Mouse (Mus musculus): Measurements from ENCODE around the gene Gap43. TPM values are rescaled to one million over a fixed set of nuclear protein-coding genes. Genes with fewer than 3 reads are reported as not detected.
A peak's percentile ranks its signal among the peaks of the same experiment; 100 is the strongest.

Gap43 gene
- polyA plus RNA-seq, 1 experiment, result not detected

DNA sequence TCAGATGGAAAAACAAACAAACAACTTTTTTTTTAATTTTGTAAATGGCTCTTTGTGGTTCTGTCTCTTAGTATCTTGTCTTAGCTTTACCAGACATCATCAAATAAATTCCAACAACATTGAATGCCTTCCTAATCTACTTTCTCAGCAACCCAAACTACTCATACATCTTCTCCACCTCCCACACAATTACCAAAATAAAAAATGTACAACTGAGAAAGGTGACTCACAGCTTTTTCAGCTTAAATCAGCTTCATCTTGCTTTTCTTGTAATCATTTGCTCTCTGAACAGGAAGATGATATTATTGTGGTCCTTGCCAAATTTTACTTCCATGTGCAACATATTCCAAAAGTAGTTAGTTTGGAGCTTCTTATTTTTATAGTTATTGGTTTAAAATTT, 14.9 kb downstream of the Gap43 start:
- Histone ChIP-seq H3K27ac (replicated peaks; ENCODE audit: low read depth, low read length) (no peak overlapping the region), H3K4me3 (ENCODE audit: insufficient read depth, low read depth, low read length) (no peak overlapping the region), H3K4me1 (ENCODE audit: control insufficient read depth, insufficient read depth, insufficient read length, low read length) (no peaks in the 10 kb centered on the region)

DNA sequence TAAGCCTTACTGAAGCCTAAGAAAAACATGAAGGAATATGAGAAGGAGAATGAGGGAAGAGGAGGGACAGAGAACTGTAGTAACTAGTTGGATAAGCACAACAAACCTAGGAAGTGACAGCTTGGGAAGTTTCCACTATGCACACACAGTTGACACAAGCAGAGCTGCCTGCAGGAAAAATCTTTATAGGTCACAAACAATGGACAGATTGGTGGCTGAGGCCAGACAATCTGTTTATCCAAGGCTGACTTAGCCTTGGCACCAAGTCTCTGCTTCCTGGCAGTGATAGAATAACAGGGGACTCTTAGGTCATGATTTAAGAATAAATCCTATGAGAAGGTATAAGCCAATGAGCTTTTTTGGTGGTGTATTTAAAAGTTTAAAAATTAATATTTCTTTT, 20.6 kb downstream of the Gap43 start:
- no peak overlapping the region for H3K4me3 ChIP-seq (ENCODE audit: insufficient read depth, low read depth, low read length)
- no peaks in the 10 kb centered on the region for H3K4me1 ChIP-seq (ENCODE audit: control insufficient read depth, insufficient read depth, insufficient read length, low read length)
- H3K27ac ChIP-seq (replicated peaks; ENCODE audit: low read depth, low read length), result no peak overlapping the region

DNA sequence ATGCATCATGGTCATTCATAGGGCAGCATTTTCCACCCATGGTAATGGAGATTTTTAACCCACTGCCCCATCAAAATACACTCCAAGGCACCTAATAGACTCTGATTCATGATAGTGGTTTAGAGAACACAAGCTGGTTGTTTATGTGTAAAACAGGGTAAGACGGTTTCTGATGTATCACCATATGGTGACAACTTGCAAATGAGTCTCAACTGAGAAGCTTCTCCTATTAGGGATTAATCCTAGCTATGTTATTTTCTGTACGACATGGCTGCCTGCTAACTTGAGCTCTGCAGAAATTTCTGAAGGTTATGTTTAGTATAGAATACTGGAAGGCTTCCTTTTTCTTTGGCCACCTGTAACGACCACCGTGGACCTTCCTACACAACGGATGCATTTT, 21.1 kb downstream of the Gap43 start:
- no peaks in the 10 kb centered on the region for H3K4me1 ChIP-seq (ENCODE audit: control insufficient read depth, insufficient read depth, insufficient read length, low read length)
- no peak overlapping the region for H3K4me3 ChIP-seq (ENCODE audit: insufficient read depth, low read depth, low read length)
- H3K27ac ChIP-seq (replicated peaks; ENCODE audit: low read depth, low read length), result no peak overlapping the region

DNA sequence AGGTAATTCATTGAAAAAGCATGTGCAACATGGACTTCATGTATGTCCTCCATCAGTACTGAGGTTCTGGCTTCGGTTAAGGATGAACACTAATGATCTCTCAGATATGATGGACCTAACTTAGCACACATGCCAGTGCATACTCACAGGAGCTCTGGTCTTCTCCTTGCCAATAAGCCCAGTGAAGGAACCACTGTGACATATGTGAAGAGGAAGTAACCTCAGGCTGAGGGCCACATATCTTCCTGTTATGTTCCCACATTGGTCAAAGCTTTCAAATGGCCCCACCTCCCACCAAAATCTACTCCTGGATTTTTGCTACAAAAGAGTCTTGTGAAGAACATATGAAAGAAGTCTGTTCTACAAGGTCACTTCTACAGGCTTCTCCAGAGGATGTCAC, 28.3 kb downstream of the Gap43 start:
- Histone ChIP-seq H3K4me3 (ENCODE audit: insufficient read depth, low read depth, low read length) (no peak overlapping the region), H3K4me1 (ENCODE audit: control insufficient read depth, insufficient read depth, insufficient read length, low read length) (no peaks in the 10 kb centered on the region)

GRCm38 (mm10) chr16:42308761-42309160, 31.7 kb downstream of the Gap43 start:
- no peak overlapping the region for H3K4me3 ChIP-seq (ENCODE audit: insufficient read depth, low read depth, low read length)
- H3K27ac ChIP-seq (replicated peaks; ENCODE audit: low read depth, low read length), result no peak overlapping the region
- H3K4me1 ChIP-seq (ENCODE audit: control insufficient read depth, insufficient read depth, insufficient read length, low read length), result 0 out of 2 replicates have a peak, but pooled peaks cover 2% of the 10 kb centered on the region

More for the DNA sequence above, 28.3 kb downstream of the Gap43 start:
- H3K27ac ChIP-seq (replicated peaks; ENCODE audit: low read depth, low read length), result no peak overlapping the region

GRCm38 (mm10) chr16:42305934-42306701, 34.3 kb downstream of the Gap43 start:
- Histone ChIP-seq H3K4me3 (ENCODE audit: insufficient read depth, low read depth, low read length) (0 out of 2 replicates have a peak overlapping the region, but pooled peaks have one; percentile 7), H3K27ac (replicated peaks; ENCODE audit: low read depth, low read length) (no peak overlapping the region), H3K4me1 (ENCODE audit: control insufficient read depth, insufficient read depth, insufficient read length, low read length) (0 out of 2 replicates have a peak, but pooled peaks cover 2% of the 10 kb centered on the region)

DNA sequence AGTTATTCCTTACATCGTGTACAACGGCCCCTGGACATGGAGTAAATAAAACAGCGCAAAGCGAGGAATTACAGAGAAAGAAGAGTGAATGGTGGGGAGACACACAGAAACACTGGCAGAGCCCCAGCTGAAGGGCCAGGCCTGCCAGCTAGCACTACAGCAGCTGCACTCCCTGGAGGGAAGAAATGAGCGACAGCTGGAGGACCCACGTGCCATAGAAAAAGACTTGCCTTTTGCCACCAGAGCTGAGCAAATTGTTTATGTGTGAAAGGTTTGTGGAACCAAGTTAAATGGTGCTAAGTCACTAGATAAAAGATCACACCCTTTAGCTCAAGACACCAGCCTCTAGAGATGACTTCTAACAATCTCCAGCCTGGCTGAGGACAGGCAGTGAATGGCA, 37.0 kb downstream of the Gap43 start:
- no peak overlapping the region for H3K27ac ChIP-seq (replicated peaks; ENCODE audit: low read depth, low read length)

GRCm38 (mm10) chr16:42294481-42294880, 46.0 kb downstream of the Gap43 start:
- Histone ChIP-seq H3K4me1 (ENCODE audit: control insufficient read depth, insufficient read depth, insufficient read length, low read length) (no peaks in the 10 kb centered on the region), H3K4me3 (ENCODE audit: insufficient read depth, low read depth, low read length) (no peak overlapping the region), H3K27ac (replicated peaks; ENCODE audit: low read depth, low read length) (no peak overlapping the region)

More for the DNA sequence above, 37.0 kb downstream of the Gap43 start:
- Histone ChIP-seq H3K4me3 (ENCODE audit: insufficient read depth, low read depth, low read length) (no peak overlapping the region), H3K4me1 (ENCODE audit: control insufficient read depth, insufficient read depth, insufficient read length, low read length) (0 out of 2 replicates have a peak, but pooled peaks cover 2% of the 10 kb centered on the region)

- Histone ChIP-seq H3K4me1 (ENCODE audit: control insufficient read depth, insufficient read depth, insufficient read length, low read length) (no peaks in the 10 kb centered on the region), H3K4me3 (ENCODE audit: insufficient read depth, low read depth, low read length) (no peak overlapping the region), H3K27ac (replicated peaks; ENCODE audit: low read depth, low read length) (no peak overlapping the region)
Observed at GRCm38 (mm10) chr16:42294056-42294455, 46.4 kb downstream of the Gap43 start.

DNA sequence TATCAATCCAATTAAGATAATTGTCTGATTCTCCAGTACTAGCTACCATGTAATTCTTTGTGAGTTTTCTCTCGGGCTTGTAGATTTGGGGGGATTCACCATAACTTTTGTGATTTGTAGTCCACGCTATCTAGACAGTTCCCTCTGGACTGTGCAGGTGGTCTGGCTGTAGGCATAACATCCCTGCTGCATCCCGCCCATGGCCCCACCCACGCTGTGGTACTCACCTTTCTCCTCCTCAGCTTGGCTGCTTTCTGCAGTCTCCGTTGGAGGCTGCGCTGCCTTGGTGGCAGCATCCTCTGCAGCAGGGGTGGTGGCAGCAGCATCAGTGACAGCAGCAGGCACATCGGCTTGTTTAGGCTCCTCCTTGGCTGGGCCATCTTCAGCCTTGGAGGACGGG, 48.9 kb downstream of the Gap43 start:
- no peaks in the 10 kb centered on the region for H3K4me1 ChIP-seq (ENCODE audit: control insufficient read depth, insufficient read depth, insufficient read length, low read length)
- no peak overlapping the region for H3K27ac ChIP-seq (replicated peaks; ENCODE audit: low read depth, low read length)
- H3K4me3 ChIP-seq (ENCODE audit: insufficient read depth, low read depth, low read length), result no peak overlapping the region

DNA sequence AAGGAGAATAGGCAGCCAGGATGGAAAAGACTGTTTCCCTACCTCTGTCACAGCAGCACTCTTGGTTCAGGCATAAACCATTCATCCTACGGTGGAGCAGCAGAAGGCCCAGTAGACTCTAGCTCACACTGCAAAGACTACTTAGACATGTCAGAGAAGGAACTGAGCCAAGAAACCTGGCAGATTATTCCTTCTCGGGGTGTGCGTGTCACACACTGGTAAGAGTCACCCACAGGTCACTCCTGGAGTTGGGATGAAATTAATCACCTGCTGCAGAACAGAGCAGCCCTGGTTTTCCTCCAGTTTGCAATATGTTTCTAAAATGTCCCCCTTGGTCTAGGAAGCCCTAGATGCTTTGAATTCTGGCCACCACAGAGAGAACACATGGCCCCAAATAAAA, 56.4 kb downstream of the Gap43 start:
- Histone ChIP-seq H3K4me3 (ENCODE audit: insufficient read depth, low read depth, low read length) (no peak overlapping the region), H3K4me1 (ENCODE audit: control insufficient read depth, insufficient read depth, insufficient read length, low read length) (no peaks in the 10 kb centered on the region), H3K27ac (replicated peaks; ENCODE audit: low read depth, low read length) (no peak overlapping the region)

DNA sequence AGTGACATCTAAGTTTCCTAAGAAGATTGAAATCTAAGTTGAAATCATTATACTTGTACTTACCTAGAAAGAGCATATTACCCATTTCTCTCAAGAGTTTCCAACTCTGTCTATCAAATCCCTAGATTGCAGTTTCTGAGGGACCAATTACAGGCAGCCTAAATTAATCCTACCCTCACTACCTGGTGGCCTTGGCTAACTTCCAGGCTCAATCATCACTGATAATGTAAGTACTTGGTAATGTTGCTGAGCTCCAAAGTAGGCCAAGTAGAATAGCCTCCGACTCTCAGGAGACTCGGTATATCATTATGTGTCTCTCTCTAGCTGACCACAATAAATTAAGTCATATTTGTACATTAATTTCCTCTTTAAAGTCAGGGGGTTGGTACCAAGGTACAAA, 62.7 kb downstream of the Gap43 start:
- H3K27ac ChIP-seq (replicated peaks; ENCODE audit: low read depth, low read length), result no peak overlapping the region
- no peaks in the 10 kb centered on the region for H3K4me1 ChIP-seq (ENCODE audit: control insufficient read depth, insufficient read depth, insufficient read length, low read length)
- no peak overlapping the region for H3K4me3 ChIP-seq (ENCODE audit: insufficient read depth, low read depth, low read length)

DNA sequence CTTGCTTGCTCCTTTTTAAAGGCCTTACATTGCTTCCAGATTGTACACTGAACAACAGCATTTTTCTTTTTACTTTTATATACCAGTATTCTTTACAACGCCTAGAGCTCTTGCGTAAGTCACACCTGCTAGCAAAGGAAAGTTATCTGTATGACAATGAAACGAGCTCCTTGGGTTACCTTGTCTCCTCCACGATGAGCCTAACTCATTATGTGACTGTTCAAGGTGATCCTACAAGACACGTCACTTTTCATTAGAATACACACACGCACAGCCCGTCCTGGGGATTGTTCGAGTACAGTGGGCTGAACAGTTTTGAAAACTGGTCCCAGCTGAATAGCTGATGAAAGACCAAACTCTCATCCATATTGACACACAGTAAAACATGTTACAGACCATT, 63.2 kb downstream of the Gap43 start:
- Histone ChIP-seq H3K27ac (replicated peaks; ENCODE audit: low read depth, low read length) (no peak overlapping the region), H3K4me3 (ENCODE audit: insufficient read depth, low read depth, low read length) (no peak overlapping the region), H3K4me1 (ENCODE audit: control insufficient read depth, insufficient read depth, insufficient read length, low read length) (no peaks in the 10 kb centered on the region)

GRCm38 (mm10) chr16:42276216-42277141, 64.0 kb downstream of the Gap43 start:
- no peak overlapping the region for H3K4me3 ChIP-seq (ENCODE audit: insufficient read depth, low read depth, low read length)

GRCm38 (mm10) chr16:42275518-42276215, 64.8 kb downstream of the Gap43 start:
- no peaks in the 10 kb centered on the region for H3K4me1 ChIP-seq (ENCODE audit: control insufficient read depth, insufficient read depth, insufficient read length, low read length)
- H3K27ac ChIP-seq (replicated peaks; ENCODE audit: low read depth, low read length), result no peak overlapping the region
- H3K4me3 ChIP-seq (ENCODE audit: insufficient read depth, low read depth, low read length), result no peak overlapping the region

More at GRCm38 (mm10) chr16:42276216-42277141, 64.0 kb downstream of the Gap43 start:
- H3K27ac ChIP-seq (replicated peaks; ENCODE audit: low read depth, low read length), result no peak overlapping the region
- H3K4me1 ChIP-seq (ENCODE audit: control insufficient read depth, insufficient read depth, insufficient read length, low read length), result no peaks in the 10 kb centered on the region
